Mouse (Mus musculus): ENCODE results near the gene Agxt. TPM values are rescaled to one million over a fixed set of nuclear protein-coding genes. Genes with fewer than 3 reads are reported as not detected.

Agxt gene
- total RNA-seq (2021): not detected

- no peak for DNase-seq
Measured at GRCm38 (mm10) chr1:93135036-93135526, at the start of gene Agxt. Gene Agxt, plus strand, starts transcription at chr1:93135240.

DNA sequence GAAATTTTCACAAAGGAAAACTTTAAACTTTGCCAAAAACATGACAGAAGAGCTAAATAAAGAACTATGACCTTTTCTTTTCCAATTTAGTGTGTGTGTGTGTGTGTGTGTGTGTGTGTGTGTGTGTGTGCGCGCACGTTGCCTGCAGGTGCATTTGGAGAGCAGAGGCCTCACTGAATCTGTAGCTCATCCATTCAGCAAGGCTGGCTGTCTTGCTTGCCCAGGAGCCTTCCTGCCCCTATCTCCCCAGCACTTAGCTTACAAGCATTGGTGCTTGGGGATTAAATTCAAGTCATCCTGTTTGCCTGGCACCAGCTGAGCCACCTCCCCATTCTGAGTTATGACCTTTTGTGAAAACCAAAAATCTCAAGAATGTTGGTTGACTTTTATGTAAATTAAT is 42.5 kb upstream of the Agxt start:
- DNase-seq: no peak

DNA sequence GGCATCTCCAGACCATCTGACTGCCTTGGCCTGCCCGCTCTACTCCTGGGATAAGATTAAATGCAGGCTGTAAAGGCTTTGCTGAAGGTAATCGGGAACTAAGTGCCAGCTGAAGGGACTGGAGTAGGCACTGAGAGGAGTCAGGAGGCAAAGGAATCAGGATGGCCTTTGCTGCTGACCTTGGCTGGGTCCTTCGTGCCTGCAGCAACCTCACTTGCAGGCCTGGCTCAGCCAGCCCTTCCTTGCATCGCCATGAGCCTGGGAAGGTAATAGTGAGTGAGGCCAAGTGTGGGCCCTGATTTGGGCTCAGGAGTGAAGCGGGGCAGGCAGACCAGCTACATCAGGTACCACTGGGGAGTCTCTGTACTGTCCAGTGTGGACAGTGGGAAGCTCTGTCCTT is 36.1 kb upstream of the Agxt start:
- DNase-seq: no peak

GRCm38 (mm10) chr1:93100243-93100575 is 34.8 kb upstream of the Agxt start:
- peak; percentile 18 for DNase-seq

DNA sequence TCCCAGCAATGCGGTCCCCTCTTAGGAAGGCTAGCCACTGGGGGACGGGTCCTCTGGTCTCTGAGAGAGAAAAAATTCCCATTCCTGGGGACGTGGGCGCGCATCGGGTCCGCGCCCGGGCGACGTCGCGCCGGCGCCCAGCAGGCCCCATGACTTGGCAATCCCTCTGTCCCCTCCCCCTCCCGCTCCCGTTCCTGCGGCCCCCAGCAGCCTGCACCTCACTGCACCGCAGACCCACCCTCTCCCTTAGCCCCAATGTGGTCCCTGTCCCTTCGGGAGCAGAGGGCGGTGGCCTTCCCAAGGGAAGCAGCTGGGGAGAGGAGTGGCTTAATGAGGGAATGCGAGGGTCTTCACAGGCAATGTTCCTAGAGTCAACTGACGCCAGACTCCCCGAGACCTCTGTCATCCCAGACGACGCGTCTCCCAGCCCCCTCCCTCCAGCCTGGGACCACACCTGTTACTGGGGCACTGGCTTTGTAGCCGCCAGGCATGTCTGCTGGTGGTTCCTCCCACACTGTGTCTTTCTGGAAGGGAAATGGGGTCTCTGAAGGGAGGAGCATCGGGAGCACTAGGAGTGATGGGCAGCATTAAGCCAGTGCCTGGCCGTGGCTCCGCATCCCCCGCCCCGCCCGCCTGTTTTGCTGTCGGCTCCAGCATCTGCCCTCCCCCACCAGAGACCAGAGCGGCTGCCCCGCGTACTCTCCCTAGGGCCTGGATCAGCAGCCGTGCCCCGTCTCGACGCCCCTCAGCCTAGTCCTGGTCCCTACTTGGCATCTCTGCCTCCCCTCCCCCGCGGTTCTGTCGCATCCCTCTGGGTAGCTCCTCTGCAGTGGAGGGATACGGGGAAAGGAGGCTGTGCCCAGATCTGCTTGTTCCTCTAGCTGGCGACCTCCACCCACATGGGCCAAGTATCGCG is 34.2 kb upstream of the Agxt start:
- peak; percentile 42 for DNase-seq

DNA sequence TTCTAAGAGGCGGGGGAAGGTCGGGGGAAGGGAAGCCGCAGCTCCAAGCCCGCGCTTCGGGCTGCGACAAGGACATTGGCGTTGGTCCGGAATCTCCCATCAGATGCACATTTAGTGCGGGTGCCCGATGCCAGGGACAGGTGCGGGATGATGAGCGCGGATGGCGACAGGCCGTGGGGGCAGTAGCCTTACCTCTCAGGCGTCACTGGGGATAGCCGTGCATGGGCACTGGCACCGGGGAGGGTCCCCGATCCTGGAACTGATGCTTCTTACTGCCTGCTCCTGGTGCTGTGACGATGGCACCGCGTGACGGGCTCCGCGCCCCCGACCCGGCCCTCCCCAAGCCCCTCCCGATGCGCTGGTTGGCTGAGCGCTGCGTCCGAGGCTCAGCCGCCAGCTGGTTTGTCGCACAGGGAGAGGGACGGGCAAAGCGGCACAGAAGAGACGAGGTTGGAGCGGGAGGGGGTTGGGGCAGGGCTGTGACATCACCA is 33.4 kb upstream of the Agxt start, which contains the start of gene Kif1a:
Kif1a (minus strand) TSS at position 381 of the 491 bp plus-strand sequence.
- peak; percentile 36 for DNase-seq

- DNase-seq: no peak
Measured at GRCm38 (mm10) chr1:93102700-93103099, 32.3 kb upstream of the Agxt start.

DNA sequence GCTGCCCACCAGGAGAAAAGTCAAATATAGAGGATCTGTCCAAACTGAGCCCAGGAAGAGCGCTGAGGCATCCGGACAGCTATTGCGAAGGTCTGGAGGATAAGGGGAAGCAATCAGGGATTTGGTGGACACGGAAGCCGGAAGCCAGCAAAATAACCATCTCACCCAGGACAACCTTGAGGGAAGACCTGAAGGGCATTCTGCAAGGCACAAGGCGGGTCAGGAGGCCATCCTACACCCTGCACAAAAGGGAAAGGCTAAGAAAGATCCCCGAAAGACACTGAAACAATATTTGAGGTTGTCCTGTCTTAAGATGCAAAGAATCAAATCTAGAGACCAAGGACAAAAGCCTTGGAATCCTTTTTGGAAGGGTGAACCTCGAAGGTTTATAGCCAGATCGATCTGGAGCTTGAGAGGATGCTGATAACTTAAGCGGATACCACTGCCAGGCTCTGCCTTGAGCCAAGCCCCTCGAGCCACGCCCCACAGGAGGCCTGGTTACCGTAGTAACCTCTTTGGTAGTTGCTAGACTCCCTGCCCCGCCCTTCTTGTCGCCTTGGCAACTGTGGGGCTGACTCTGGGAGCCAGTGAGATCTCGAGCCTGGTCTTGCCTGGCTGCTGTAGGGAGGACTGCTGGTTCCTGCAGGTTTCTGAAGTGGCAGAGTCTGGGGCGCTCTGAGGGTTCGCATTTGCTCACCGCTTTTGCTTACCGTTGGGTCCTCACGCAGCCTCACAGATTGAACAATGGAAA is 20.2 kb upstream of the Agxt start:
- peak; percentile 59 for DNase-seq

DNA sequence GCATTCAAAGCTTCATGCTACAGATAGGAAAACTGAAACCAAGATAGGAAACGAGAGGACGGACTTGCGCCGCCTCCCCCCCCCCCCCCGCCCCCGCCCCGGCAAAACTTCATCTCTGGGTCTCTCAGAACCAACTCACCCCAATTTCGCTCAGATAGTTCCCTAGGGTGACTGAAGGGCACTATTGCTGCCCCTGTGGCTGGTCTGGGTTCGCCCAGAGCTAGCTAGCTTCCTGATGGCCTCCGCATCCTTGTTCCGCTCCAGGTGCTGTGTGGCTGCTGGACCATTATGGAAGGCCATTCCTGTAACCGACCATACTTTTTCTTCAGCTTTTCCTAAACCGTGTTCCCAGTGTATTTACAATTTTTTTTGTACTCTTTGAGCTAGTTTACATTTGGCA is 19.6 kb upstream of the Agxt start:
- no peak for DNase-seq

- no peak for DNase-seq
Measured at GRCm38 (mm10) chr1:93118816-93119215, 16.2 kb upstream of the Agxt start.

GRCm38 (mm10) chr1:93123179-93123854 is 11.7 kb upstream of the Agxt start:
- DNase-seq: no peak

GRCm38 (mm10) chr1:93124066-93124465 is 11.0 kb upstream of the Agxt start:
- no peak for DNase-seq

- DNase-seq: no peak
Measured at GRCm38 (mm10) chr1:93125256-93125655, 9.8 kb upstream of the Agxt start.

GRCm38 (mm10) chr1:93128209-93128608 is 6.8 kb upstream of the Agxt start:
- no peak for DNase-seq

DNA sequence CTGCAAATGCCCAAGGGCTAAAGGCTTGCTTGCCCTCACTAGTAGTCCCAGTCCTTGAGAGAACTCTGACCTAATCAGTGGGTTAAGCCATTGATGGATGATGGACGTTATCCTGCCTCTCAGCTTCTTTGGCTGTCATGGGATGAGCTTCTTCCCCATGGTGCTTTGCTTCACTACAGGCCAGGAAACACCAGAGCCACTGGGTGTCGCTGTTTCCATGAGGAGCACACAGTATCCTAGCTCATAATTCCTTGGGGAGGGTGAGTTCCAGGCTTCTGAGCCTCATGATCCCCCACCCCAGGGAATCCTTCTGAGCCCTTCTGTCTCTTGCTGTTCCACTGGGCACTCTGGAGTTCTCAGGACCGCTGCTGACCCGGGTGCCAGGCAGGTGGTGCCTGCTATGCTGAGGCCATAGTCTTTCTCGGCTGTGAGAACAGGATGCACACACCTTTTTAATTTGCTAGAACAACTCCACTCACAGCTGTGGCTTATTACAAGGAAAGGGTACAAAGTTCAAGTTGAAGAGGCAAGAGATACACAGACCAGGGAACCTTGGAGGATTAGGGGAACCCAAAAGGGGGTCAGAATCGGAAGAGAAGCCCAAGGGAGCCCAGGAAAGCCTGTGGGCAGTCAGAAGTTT is 6.2 kb upstream of the Agxt start:
- DNase-seq: peak; percentile 79

DNA sequence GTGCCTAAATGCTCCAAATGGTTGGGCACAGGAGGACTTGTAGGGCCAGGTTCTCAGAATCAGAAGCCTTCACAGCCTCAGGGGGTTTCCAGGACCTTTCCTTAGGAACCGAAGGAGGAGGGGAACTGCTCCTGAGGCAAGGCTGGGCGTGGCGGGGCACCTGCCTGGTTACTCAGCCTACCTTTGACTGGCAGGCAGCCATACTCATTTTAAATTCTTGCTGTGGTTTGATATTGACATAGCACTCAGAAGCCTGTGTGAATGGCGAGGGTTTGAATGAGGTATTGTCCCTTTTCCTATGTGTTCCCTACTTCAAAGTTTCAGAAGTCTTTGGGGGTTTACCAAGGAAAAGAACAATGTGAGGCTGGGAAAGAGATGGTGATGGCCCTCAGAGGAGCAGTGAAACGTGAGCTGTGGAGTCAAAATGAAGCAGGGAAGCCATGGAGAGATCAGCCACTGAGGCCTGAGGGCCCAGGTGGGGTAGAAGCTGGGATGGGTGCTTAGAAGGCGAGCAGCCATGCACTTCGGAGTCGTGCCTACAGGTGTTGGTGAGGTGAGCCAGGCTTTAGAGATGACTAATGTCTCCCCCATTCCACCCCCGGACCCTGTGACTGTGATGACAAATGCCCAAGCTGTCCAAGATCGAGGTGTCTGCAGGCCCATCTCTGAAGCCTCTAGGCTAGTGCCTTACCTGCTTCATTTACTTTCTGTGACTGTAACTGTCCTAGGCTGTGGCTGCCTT is 4.6 kb upstream of the Agxt start:
- DNase-seq: no peak

DNA sequence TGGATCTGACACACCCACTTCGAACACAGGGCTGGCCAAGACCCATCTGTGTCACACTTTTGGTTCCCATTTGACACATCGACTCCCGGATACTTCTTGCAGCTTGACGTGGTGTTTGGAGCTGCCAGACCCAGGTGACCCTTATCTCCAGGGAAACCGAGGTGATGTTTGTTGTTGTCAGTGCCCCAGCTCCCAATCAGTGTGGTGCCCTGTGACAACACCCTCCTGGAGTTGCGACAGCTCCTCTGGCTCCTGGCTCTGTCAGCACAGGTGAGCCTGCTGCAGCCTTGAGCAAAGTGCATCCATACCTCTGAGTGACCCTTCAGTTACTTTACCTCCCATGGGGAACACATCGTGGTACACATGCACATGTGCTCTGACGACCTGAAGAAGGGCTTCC is 2.4 kb upstream of the Agxt start:
- no peak for DNase-seq

DNA sequence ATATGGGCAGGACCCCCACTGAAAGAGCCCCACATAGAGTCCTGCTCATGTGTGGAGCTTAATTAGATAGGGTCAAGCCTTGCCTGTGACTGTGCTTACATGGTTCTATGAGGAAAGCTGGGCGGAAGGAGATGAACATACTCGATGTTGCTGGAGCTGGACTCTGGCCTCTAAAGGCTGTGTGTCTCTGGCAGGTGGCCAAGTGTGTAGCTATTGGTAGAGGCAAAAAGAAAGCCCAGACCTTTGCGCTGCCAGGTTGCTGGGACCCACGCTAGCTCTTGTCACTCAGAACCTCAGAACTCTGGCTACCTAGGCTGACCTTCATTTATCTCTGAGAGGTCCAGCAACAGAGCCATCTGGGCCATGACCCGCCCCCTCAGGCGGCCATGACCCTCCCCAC is 3.5 kb downstream of the Agxt start:
- peak; percentile 36 for DNase-seq

DNA sequence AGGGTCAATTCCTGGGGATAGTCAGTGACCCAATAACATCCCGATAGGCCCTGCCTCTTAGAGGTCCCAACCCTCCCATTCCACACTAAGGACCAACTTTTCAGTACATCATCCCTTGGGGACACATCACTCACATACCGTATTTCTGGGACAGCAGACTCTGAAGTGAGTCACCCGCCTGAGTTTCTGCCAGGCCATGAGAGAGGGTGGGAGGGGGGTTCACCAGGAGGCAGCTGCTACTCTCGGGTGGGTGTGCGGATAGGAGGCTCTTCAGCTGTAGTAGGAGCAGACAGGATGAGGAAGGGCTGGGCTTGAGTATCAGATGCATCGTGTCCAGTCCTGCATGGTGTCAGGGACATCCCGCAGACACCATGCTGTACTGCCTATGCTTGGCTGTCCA is 4.7 kb downstream of the Agxt start:
- peak; percentile 49 for DNase-seq

GRCm38 (mm10) chr1:93142871-93143270 is 7.8 kb downstream of the Agxt start:
- no peak for DNase-seq

GRCm38 (mm10) chr1:93144176-93144575 is 9.1 kb downstream of the Agxt start:
- peak; percentile 57 for DNase-seq

All from heart, postnatal 4 days (tissue).